Comparison of ENCODE assay signal across 16 mouse cellular contexts in the genomic region with DNA sequence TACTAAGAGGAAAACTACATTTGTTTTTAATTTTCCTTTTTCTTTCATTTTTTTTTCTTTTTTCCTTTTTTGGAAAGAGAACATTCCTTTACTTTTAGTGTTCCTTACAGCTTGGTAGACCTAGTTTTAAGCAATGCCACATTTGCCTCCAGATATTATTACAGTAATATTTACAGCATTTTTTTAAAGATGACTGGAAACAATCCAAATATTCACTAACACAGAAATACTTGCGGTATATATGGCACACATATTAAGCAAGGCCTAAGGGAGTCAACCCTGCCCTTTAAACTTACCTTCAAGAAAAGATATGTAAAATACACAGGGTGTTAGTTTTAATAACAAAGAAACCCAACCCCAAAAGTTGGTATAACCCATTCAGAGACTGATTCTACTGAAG.
"Had no signal": no experiment of that assay in that cellular context is flagged by ENCODE, and none has a peak within 500 bp of the region (broad histone marks: within the 10 kb centered on the region; RNA-seq: fewer than 3 reads in every experiment).

No protein-coding gene starts in this region.

- ATAC-seq: liver, postnatal 0 days; lung, postnatal 0 days; midbrain, embryonic 15.5 days had no signal

- H3K9me3 ChIP-seq: lung, embryonic 15.5 days; midbrain, embryonic 12.5 days; midbrain, embryonic 15.5 days; neural tube, embryonic 12.5 days had no signal

- H3K9ac ChIP-seq: liver, postnatal 0 days; lung, embryonic 15.5 days; midbrain, embryonic 12.5 days; midbrain, embryonic 15.5 days; neural tube, embryonic 12.5 days had no signal

- DNase-seq: liver, postnatal 0 days; lung, adult 2 months; lung, postnatal 14 days; lung, postnatal 36 days; right cerebral cortex, postnatal 14 days; spleen, adult 18-20 months; thymus, adult 18-20 months; thymus, postnatal 14 days; thymus, postnatal 36 days had no signal

- H3K4me3 ChIP-seq: lung, embryonic 15.5 days; megakaryocyte, embryonic 14.5 days; midbrain, embryonic 12.5 days; midbrain, embryonic 15.5 days; neural tube, embryonic 12.5 days had no signal

- H3K27me3 ChIP-seq: lung, embryonic 15.5 days; megakaryocyte, embryonic 14.5 days; midbrain, embryonic 12.5 days; midbrain, embryonic 15.5 days; neural tube, embryonic 12.5 days had no signal

- H3K36me3 ChIP-seq: lung, embryonic 15.5 days; midbrain, embryonic 12.5 days; midbrain, embryonic 15.5 days; neural tube, embryonic 12.5 days had no signal

- H3K4me1 ChIP-seq: lung, embryonic 15.5 days; megakaryocyte, embryonic 14.5 days; midbrain, embryonic 12.5 days; midbrain, embryonic 15.5 days; neural tube, embryonic 12.5 days had no signal

- H3K4me2 ChIP-seq: lung, embryonic 15.5 days; midbrain, embryonic 12.5 days; midbrain, embryonic 15.5 days; neural tube, embryonic 12.5 days had no signal

- H3K27ac ChIP-seq: lung, embryonic 15.5 days; macrophage; midbrain, embryonic 12.5 days; midbrain, embryonic 15.5 days; neural tube, embryonic 12.5 days had no signal
